In genomic region chr17:63849566-63849965, GRCm38 (mm10) we compare ENCODE assay signal across 8 mouse cellular contexts. TPM values are rescaled to one million over a fixed set of nuclear protein-coding genes. Genes with fewer than 3 reads are reported as not detected.
DNase-seq lines count a peak whose midpoint lies in the region; ATAC-seq and TF ChIP-seq lines count a peak whose summit lies in the region.

No protein-coding gene starts in this region.

- no peaks in the 10 kb centered on the region for H3K79me2 ChIP-seq in CH12.LX (replicated peaks; ENCODE audit: control insufficient read depth, extremely low read depth, insufficient read depth, poor library complexity, severe bottlenecking)

- no peaks in the 10 kb centered on the region for H3K36me3 ChIP-seq in CH12.LX (replicated peaks in 1 of 2; ENCODE audit: control insufficient read depth in 1 of 2, insufficient read depth in 1 of 2, low read length in 1 of 2)
- H3K36me3 ChIP-seq in forebrain, embryonic 11.5 days (ENCODE audit: control insufficient read depth, insufficient read depth, low read length), result no peaks in the 10 kb centered on the region
- H3K36me3 ChIP-seq in heart, embryonic 16.5 days (ENCODE audit: control insufficient read depth, insufficient read depth), result no peaks in the 10 kb centered on the region
- H3K36me3 ChIP-seq in liver, embryonic 15.5 days (replicated peaks), result no peaks in the 10 kb centered on the region
- H3K36me3 ChIP-seq in neural tube, embryonic 13.5 days, result no peaks in the 10 kb centered on the region

- H3K4me2 ChIP-seq in CH12.LX (ENCODE audit: insufficient read depth, low read depth, poor library complexity, severe bottlenecking), result no peak overlapping the region
- H3K4me2 ChIP-seq in forebrain, embryonic 11.5 days (ENCODE audit: low read depth, low read length, severe bottlenecking), result peak overlapping the region; percentile 48
- peak overlapping the region; percentile 74 for H3K4me2 ChIP-seq in heart, embryonic 16.5 days (ENCODE audit: low read depth, low read length)
- peak overlapping the region; percentile 82 for H3K4me2 ChIP-seq in liver, embryonic 15.5 days
- peak overlapping the region; percentile 61 for H3K4me2 ChIP-seq in neural tube, embryonic 13.5 days

- H3K27ac ChIP-seq in CH12.LX (ENCODE audit: insufficient read depth, low read depth), result no peak overlapping the region
- H3K27ac ChIP-seq in forebrain, embryonic 11.5 days (ENCODE audit: low read depth, low read length), result no peak overlapping the region
- peak overlapping the region; percentile 84 for H3K27ac ChIP-seq in heart, embryonic 16.5 days (ENCODE audit: low read length)
- no peak overlapping the region for H3K27ac ChIP-seq in liver, embryonic 15.5 days (replicated peaks)
- H3K27ac ChIP-seq in neural tube, embryonic 13.5 days (replicated peaks), result peak overlapping the region; percentile 78

- H3K9me3 ChIP-seq in CH12.LX (replicated peaks; ENCODE audit: low read length), result peaks cover 18% of the 10 kb centered on the region
- H3K9me3 ChIP-seq in forebrain, embryonic 11.5 days (ENCODE audit: control insufficient read depth, low read length), result no peaks in the 10 kb centered on the region
- no peaks in the 10 kb centered on the region for H3K9me3 ChIP-seq in heart, embryonic 16.5 days (replicated peaks; ENCODE audit: control insufficient read depth, low read length)
- H3K9me3 ChIP-seq in liver, embryonic 15.5 days (replicated peaks), result no peaks in the 10 kb centered on the region
- H3K9me3 ChIP-seq in neural tube, embryonic 13.5 days, result no peaks in the 10 kb centered on the region

- TF ChIP-seq RAD21 in CH12.LX (IDR thresholded peaks at IDR 0.05; ENCODE audit: low read depth, low read length), result no peak

- WGBS in forebrain, embryonic 11.5 days, result under 1% methylated on average over 22 of the region's 22 CpGs
- under 1% methylated on average over 22 of the region's 22 CpGs for WGBS in heart, embryonic 16.5 days
- 0% methylated on average over 22 of the region's 22 CpGs for WGBS in liver, embryonic 15.5 days (ENCODE audit: insufficient replicate concordance)
- WGBS in neural tube, embryonic 13.5 days, result under 1% methylated on average over 22 of the region's 22 CpGs

- peaks cover 3% of the 10 kb centered on the region in 2 experiments; a peak in 2 of 4 replicates for H3K4me1 ChIP-seq in CH12.LX (ENCODE audit: control insufficient read depth in 1 of 2, insufficient read depth in 2 of 2)
- no peaks in the 10 kb centered on the region for H3K4me1 ChIP-seq in forebrain, embryonic 11.5 days (replicated peaks; ENCODE audit: control insufficient read depth, insufficient read depth, low read length)
- 0 out of 2 replicates have a peak, but pooled peaks cover 3% of the 10 kb centered on the region for H3K4me1 ChIP-seq in heart, embryonic 16.5 days (ENCODE audit: control insufficient read depth, insufficient read depth, low read length)
- H3K4me1 ChIP-seq in liver, embryonic 15.5 days (replicated peaks), result peaks cover 15% of the 10 kb centered on the region
- peaks cover 5% of the 10 kb centered on the region for H3K4me1 ChIP-seq in neural tube, embryonic 13.5 days (replicated peaks)

- dilution Hi-C loops in CH12.LX (cut with MboI; ENCODE audit: extremely low pct_ligation_motif_present, extremely low pct_unique_long_range_greater_than_20kb, low sequenced_read_pairs), result no loop called here

- no peak overlapping the region for H3K9ac ChIP-seq in CH12.LX (ENCODE audit: insufficient read depth, low read depth)
- H3K9ac ChIP-seq in forebrain, embryonic 11.5 days (ENCODE audit: low read length), result peak overlapping the region; percentile 70
- H3K9ac ChIP-seq in heart, embryonic 16.5 days (ENCODE audit: low read length), result peak overlapping the region; percentile 88
- H3K9ac ChIP-seq in liver, embryonic 15.5 days, result peak overlapping the region; percentile 52
- peak overlapping the region; percentile 83 for H3K9ac ChIP-seq in neural tube, embryonic 13.5 days

- peaks cover 82% of the 10 kb centered on the region for H3K27me3 ChIP-seq in CH12.LX (replicated peaks)
- H3K27me3 ChIP-seq in forebrain, embryonic 11.5 days (ENCODE audit: control insufficient read depth, insufficient read depth, low read length), result no peaks in the 10 kb centered on the region
- H3K27me3 ChIP-seq in heart, embryonic 16.5 days (ENCODE audit: control insufficient read depth, insufficient read depth, low read length), result no peaks in the 10 kb centered on the region
- H3K27me3 ChIP-seq in liver, embryonic 15.5 days, result 0 out of 2 replicates have a peak, but pooled peaks cover 5% of the 10 kb centered on the region
- no peaks in the 10 kb centered on the region for H3K27me3 ChIP-seq in neural tube, embryonic 13.5 days

- H3K4me3 ChIP-seq in CH12.LX (replicated peaks in 1 of 3; ENCODE audit: low read depth in 2 of 3, low read length in 2 of 3, poor library complexity in 1 of 3), result peak overlapping the region in 2 of 3 experiments; percentile 13 to 52
- H3K4me3 ChIP-seq in forebrain, embryonic 11.5 days (ENCODE audit: low read depth, low read length), result peak overlapping the region; percentile 48
- peak overlapping the region; percentile 83 for H3K4me3 ChIP-seq in heart, embryonic 16.5 days (ENCODE audit: low read length)
- peak overlapping the region; percentile 65 for H3K4me3 ChIP-seq in liver, embryonic 15.5 days (replicated peaks)
- peak overlapping the region; percentile 66 for H3K4me3 ChIP-seq in neural tube, embryonic 13.5 days

- TF ChIP-seq EP300 in CH12.LX (IDR thresholded peaks at IDR 0.05; ENCODE audit: low read length), result no peak

- in situ Hi-C loops in CH12.LX (cut with MboI; ENCODE audit: low pct_ligation_motif_present, low pct_unique_long_range_greater_than_20kb, low sequenced_read_pairs), result no loop called here

- TF ChIP-seq CTCF in CH12.LX (conservative IDR thresholded peaks at IDR 0.05 in 1 of 2, IDR thresholded peaks at IDR 0.05 in 1 of 2; ENCODE audit: low read depth in 2 of 2, low read length in 2 of 2), result no peak

- DNase-seq in CH12.LX (ENCODE audit: extremely low read depth), result peak; percentile 59
- peak; percentile 61 for DNase-seq in c-Kit-positive CD71-positive TER-119-negative erythroid progenitor cells, embryonic 14.5 days (ENCODE audit: low read depth)
- DNase-seq in forebrain, embryonic 11.5 days (ENCODE audit: low spot score), result peak; percentile 92
- DNase-seq in kidney, postnatal 36 days, result peak; percentile 86 to 89
- peak; percentile 71 for DNase-seq in telencephalon, adult 2 months (ENCODE audit: low read depth, low spot score)

- TF ChIP-seq POLR2A in CH12.LX (IDR thresholded peaks at IDR 0.05; ENCODE audit: low read depth, low read length), result no peak

- peak; percentile 100 for ATAC-seq in forebrain, embryonic 11.5 days (replicated peaks; ENCODE audit: low FRiP score)
- peak; percentile 100 for ATAC-seq in heart, embryonic 16.5 days (replicated peaks; ENCODE audit: extremely low read depth, insufficient read depth, low FRiP score)
- peak; percentile 98 for ATAC-seq in liver, embryonic 15.5 days (ENCODE audit: insufficient read depth)
- peak; percentile 99 for ATAC-seq in neural tube, embryonic 13.5 days (ENCODE audit: low read depth)

TF ChIP-seq in CH12.LX, 34 proteins besides CTCF, POLR2A, EP300 and RAD21:
- TF ChIP-seq ELF1 (IDR thresholded peaks at IDR 0.05; ENCODE audit: low read depth, low read length) (0 out of 2 replicates have a peak, but pooled peaks have one; percentile 23), CHD2 (IDR thresholded peaks at IDR 0.05; ENCODE audit: low read length) (no peak), NRF1 (IDR thresholded peaks at IDR 0.05; ENCODE audit: low read depth, low read length) (peak; percentile 46; the same call in 1 of the 2 replicates), TBP (conservative IDR thresholded peaks at IDR 0.05; ENCODE audit: low read depth, low read length) (no peak)

RNA-seq across cellular contexts. Expression of gene Fer, which starts 13.3 kb away (rescaled TPM):
- total RNA-seq in CH12.LX (2012; rRNA removed) (3.4 and 4.5 TPM in 2 replicates), CH12.LX (2014; rRNA removed) (4.3 and 4.9 TPM in 2 replicates)
- 4.9 and 5.1 TPM in 2 replicates for polyA plus RNA-seq in CH12.LX (2012; ENCODE audit: insufficient read length, low read depth)
- polyA plus RNA-seq in forebrain, embryonic 11.5 days (2014; fragmentation: Nextera tagmentation; extraction: Ambion mirVana), result 36.3 and 40.3 TPM in 2 replicates
- 22.8 and 25.8 TPM in 2 replicates for polyA plus RNA-seq in heart, embryonic 16.5 days (2015; fragmentation: Nextera tagmentation; extraction: Ambion mirVana)
- 7.8 and 8.0 TPM in 2 replicates for polyA plus RNA-seq in liver, embryonic 15.5 days (2015; fragmentation: Nextera tagmentation; extraction: Ambion mirVana)
- 34.0 and 36.6 TPM in 2 replicates for polyA plus RNA-seq in neural tube, embryonic 13.5 days (2015; fragmentation: Nextera tagmentation; extraction: Ambion mirVana)

RNA-seq across cellular contexts. Expression of gene A930002H24Rik, which starts 14.0 kb away (rescaled TPM):
- total RNA-seq in CH12.LX (2012; rRNA removed), result not detected in 2 replicates
- not detected in 2 replicates for total RNA-seq in CH12.LX (2014; rRNA removed)
- not detected in 2 replicates for polyA plus RNA-seq in CH12.LX (2012; ENCODE audit: insufficient read length, low read depth)
- 2.1 and 4.1 TPM in 2 replicates for polyA plus RNA-seq in forebrain, embryonic 11.5 days (2014; fragmentation: Nextera tagmentation; extraction: Ambion mirVana)
- 2.2 and 2.7 TPM in 2 replicates for polyA plus RNA-seq in heart, embryonic 16.5 days (2015; fragmentation: Nextera tagmentation; extraction: Ambion mirVana)
- polyA plus RNA-seq in liver, embryonic 15.5 days (2015; fragmentation: Nextera tagmentation; extraction: Ambion mirVana), result 0.39 and 0.89 TPM in 2 replicates
- polyA plus RNA-seq in neural tube, embryonic 13.5 days (2015; fragmentation: Nextera tagmentation; extraction: Ambion mirVana), result 3.0 and 4.7 TPM in 2 replicates

Comparison
In these comparisons a context has a peak if more than half of its experiments do, and no peak if none do; other contexts are left out.
1. H3K27ac ChIP-seq: peak in heart, embryonic 16.5 days (single experiment) and neural tube, embryonic 13.5 days (single experiment); none in CH12.LX (single experiment), forebrain, embryonic 11.5 days (single experiment) and liver, embryonic 15.5 days (single experiment).
2. H3K4me3 ChIP-seq: peak in every context shown above with its lines; median percentile 83 in heart, embryonic 16.5 days; 66 in neural tube, embryonic 13.5 days; 65 in liver, embryonic 15.5 days; 48 in forebrain, embryonic 11.5 days; 32 in CH12.LX.
3. Peak in every context shown above with its lines, with median percentiles within 50 percentile points of each other: DNase-seq and ATAC-seq.